Mouse (Mus musculus) monocyte, adult 5-6 weeks (primary cell): Measurements from ENCODE around the gene Ajuba. TPM values are rescaled to one million over a fixed set of nuclear protein-coding genes. Genes with fewer than 3 reads are reported as not detected.

ENCODE experiments used
- ATAC-seq: fragments of 153-309, 156-312 bp; replicated peaks from 2 replicates; pipeline ENCODE4 v1.8.0; 2017; ENCODE audit warnings: mild to moderate bottlenecking; ENCODE audit not compliant: low TSS enrichment, insufficient number of reproducible peaks, severe bottlenecking, poor library complexity, low FRiP score
- total RNA-seq: library from RNA; stranded (forward); fragments of 200-1000, 200-491, 200-594 nt; gene quantifications from 3 replicates; pipeline ENCODE4 v1.2.3, GENCODE M21; 2017

Gene Ajuba
- total RNA-seq, 1 experiment from 2014 or later = 0.67 TPM

- no peak for ATAC-seq
Measured at GRCm38 (mm10) chr14:54560527-54561242, 16.7 kb downstream of the Ajuba start.

- no peak for ATAC-seq
Measured at GRCm38 (mm10) chr14:54557330-54557729, 20.0 kb downstream of the Ajuba start.

- ATAC-seq = peak; percentile 91
Measured at GRCm38 (mm10) chr14:54553975-54554769, 23.2 kb downstream of the Ajuba start, which contains the start of gene Haus4. Haus4 (minus strand) TSS chr14:54554616.

GRCm38 (mm10) chr14:54553454-54553974 is 23.8 kb downstream of the Ajuba start:
- ATAC-seq = 0 out of 2 replicates have a peak, but pooled peaks have one; percentile 1

GRCm38 (mm10) chr14:54544703-54545102 is 32.7 kb downstream of the Ajuba start:
- no peak for ATAC-seq

GRCm38 (mm10) chr14:54540771-54541170 is 36.6 kb downstream of the Ajuba start:
- no peak for ATAC-seq

- ATAC-seq = no peak
Measured at GRCm38 (mm10) chr14:54538580-54538979, 38.8 kb downstream of the Ajuba start.

GRCm38 (mm10) chr14:54528446-54529111 is 48.8 kb downstream of the Ajuba start:
- ATAC-seq = peak; percentile 88; the same call in 1 of the 2 replicates

GRCm38 (mm10) chr14:54528007-54528393 is 49.4 kb downstream of the Ajuba start:
- ATAC-seq = no peak

- no peak for ATAC-seq
Measured at GRCm38 (mm10) chr14:54527227-54528006, 49.9 kb downstream of the Ajuba start.

GRCm38 (mm10) chr14:54523600-54523999 is 53.8 kb downstream of the Ajuba start:
- ATAC-seq = no peak

Other genes with a start within 250 kb of the Ajuba start
- gene Oxa1l, start 216.7 kb downstream of the Ajuba start, total RNA-seq = 24.6 to 34.7 TPM (median 29.1 TPM) in 3 replicates
- gene Slc7a7, start 159.8 kb downstream of the Ajuba start, total RNA-seq = 11.3 to 16.7 TPM (median 13.6 TPM) in 3 replicates
- 49.3 to 72.4 TPM (median 52.8 TPM) in 3 replicates for gene Mrpl52, start 150.6 kb downstream of the Ajuba start, total RNA-seq
- gene Mmp14, start 145.9 kb downstream of the Ajuba start, total RNA-seq = 0.78 to 0.96 TPM in 2 of 3 replicates, not detected in the other
- gene Lrp10, start 113.4 kb downstream of the Ajuba start, total RNA-seq = 49.1 to 94.7 TPM (median 53.7 TPM) in 3 replicates
- gene Rem2, start 101.5 kb downstream of the Ajuba start, total RNA-seq = 0.68 TPM in 1 of 3 replicates, not detected in the others
- gene Prmt5, start 60.0 kb downstream of the Ajuba start, total RNA-seq = 16.6 to 25.4 TPM (median 16.8 TPM) in 3 replicates
- gene Haus4, start 22.9 kb downstream of the Ajuba start, total RNA-seq = 22.6 to 36.0 TPM (median 32.4 TPM) in 3 replicates
- gene 4931414P19Rik, start 28.4 kb upstream of the Ajuba start, total RNA-seq = 0.21 to 3.2 TPM (median 2.4 TPM) in 3 replicates
- 30.4 to 56.5 TPM (median 43.4 TPM) in 3 replicates for gene Psmb5, start 40.5 kb upstream of the Ajuba start, total RNA-seq
- not detected in 3 replicates for gene Psmb11, start 43.9 kb upstream of the Ajuba start, total RNA-seq
- not detected in 3 replicates for gene Gm17606, start 63.4 kb upstream of the Ajuba start, total RNA-seq
- 0.48 to 2.6 TPM in 2 of 3 replicates, not detected in the other for gene Cdh24, start 63.8 kb upstream of the Ajuba start, total RNA-seq
- 24.1 to 34.0 TPM (median 32.3 TPM) in 3 replicates for gene 1700123O20Rik, start 108.7 kb upstream of the Ajuba start, total RNA-seq
- 259 to 427 TPM (median 322 TPM) in 3 replicates for gene Acin1, start 109.4 kb upstream of the Ajuba start, total RNA-seq
- gene Gm29776, start 121.3 kb upstream of the Ajuba start, total RNA-seq = 0.67 TPM in 1 of 3 replicates, not detected in the others
- gene Cebpe, start 134.6 kb upstream of the Ajuba start, total RNA-seq = 2.7 to 7.2 TPM in 2 of 3 replicates, not detected in the other
- gene Slc7a8, start 204.4 kb upstream of the Ajuba start, total RNA-seq = 2.8 to 7.0 TPM (median 4.5 TPM) in 3 replicates
- gene Rnf212b, start 236.6 kb upstream of the Ajuba start, total RNA-seq = not detected in 3 replicates